Mouse (Mus musculus): Measurements from ENCODE around the gene Deaf1.

DNA sequence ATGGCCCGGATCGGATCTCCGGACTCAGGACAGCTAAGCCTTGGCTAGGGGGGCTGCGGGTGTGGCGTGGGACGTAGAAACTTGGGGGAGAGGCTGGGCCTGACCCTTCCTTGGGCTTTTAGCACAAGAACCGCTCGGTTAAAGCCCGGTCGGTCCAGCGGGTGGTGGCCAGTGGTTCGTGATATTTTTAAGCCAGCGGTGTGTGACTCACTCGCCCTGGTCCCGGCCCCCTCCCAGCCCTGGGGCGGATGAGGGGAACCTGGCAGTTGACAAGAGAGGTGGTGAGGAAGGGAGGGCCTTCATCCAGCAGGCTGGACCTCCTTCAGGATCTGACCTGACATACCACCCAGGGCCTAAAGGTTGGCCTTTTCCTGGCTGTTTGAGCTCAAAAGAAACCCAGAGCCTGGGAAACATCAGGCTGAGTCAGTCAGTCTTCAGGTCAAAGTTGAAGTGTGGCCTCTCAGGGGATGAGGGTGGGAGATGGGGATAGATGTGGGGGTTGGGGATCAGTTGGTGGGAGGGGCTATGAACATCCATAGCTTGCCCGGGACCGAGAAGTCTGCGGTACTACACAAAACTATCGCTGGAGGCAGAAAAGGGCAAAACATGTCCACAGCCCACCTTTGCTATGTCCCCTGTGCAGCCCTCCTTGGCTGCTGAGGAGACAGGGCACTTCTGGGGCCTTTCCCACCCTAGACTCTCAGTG lies 11.9 kb upstream of the Deaf1 start:
- TF ChIP-seq POLR2A (IDR thresholded peaks at IDR 0.05; ENCODE audit: borderline replicate concordance, insufficient read depth, low read length) (no peak), CTCF (IDR thresholded peaks at IDR 0.05; ENCODE audit: borderline replicate concordance, insufficient read depth, low read depth, low read length) (no peak)
